Mouse (Mus musculus): ENCODE measurements around the gene Fam49a.

GRCm38 (mm10) chr12:12425188-12425587, 163.2 kb downstream of the Fam49a start:
- TF ChIP-seq CTCF (IDR thresholded peaks at IDR 0.05; ENCODE audit: low read depth): no peak
- TF ChIP-seq EP300 (IDR thresholded peaks at IDR 0.05; ENCODE audit: low read depth): no peak

Measured in liver, postnatal 0 days (tissue).